Mouse (Mus musculus): ENCODE results near the gene Zdhhc7.

DNA sequence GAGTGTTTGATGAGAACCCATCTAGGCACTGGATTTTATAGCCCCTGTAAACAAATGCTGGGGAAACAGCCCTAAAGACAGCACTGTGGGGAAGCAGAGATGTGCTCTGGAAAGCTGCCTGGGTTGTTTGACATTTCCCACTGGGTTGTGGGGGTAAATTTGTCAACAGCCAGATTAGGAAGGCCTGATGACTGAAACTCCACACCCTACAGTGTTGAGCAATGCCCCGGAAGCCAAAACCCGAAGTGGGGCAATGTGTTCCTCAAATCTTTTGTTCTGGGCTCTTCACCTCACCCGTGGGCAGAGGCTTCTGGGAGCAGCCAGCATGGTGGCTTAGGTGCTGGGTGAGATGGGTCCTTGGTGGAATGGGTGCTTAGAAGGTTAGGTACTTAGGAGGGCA lies 7.9 kb upstream of the Zdhhc7 start:
- TF ChIP-seq CTCF (conservative IDR thresholded peaks at IDR 0.05 in 1 of 2, IDR thresholded peaks at IDR 0.05 in 1 of 2; ENCODE audit: low read depth in 2 of 2, low read length in 2 of 2) (no peak), MAFK (IDR thresholded peaks at IDR 0.05; ENCODE audit: insufficient replicate concordance, low read length) (no peak), ZC3H11A (IDR thresholded peaks at IDR 0.05; ENCODE audit: low read depth, low read length) (no peak), ZNF384 (IDR thresholded peaks at IDR 0.05; ENCODE audit: low read depth, low read length) (no peak), ELF1 (IDR thresholded peaks at IDR 0.05; ENCODE audit: low read depth, low read length) (no peak), CHD1 (IDR thresholded peaks at IDR 0.05; ENCODE audit: low read depth, low read length) (no peak), E2F4 (IDR thresholded peaks at IDR 0.05; ENCODE audit: insufficient replicate concordance, low read depth, low read length) (no peak), USF1 (IDR thresholded peaks at IDR 0.05; ENCODE audit: low read depth, low read length) (no peak)

All from CH12.LX (cell line).